Mouse (Mus musculus) gastrocnemius, adult 8-10 months (tissue): ENCODE measurements around the gene Ppp1r9a. TPM values are rescaled to one million over a fixed set of nuclear protein-coding genes. Genes with fewer than 3 reads are reported as not detected.

ENCODE experiments used
- DNase-seq, 2 experiments: peaks; one replicate each; pipeline ENCODE4 v3.0.0; 2022; ENCODE audit warnings: low spot score in 2 of 2
- total RNA-seq, 4 experiments: library from RNA; stranded (reverse); gene quantifications; 2 replicates each; pipeline ENCODE4 v1.2.4; 2022

Ppp1r9a gene
- total RNA-seq, 4 experiments from 2014 or later, result 0.63 to 1.9 (median 1.3) TPM

GRCm38 (mm10) chr6:5189507-5189906, 286.8 kb downstream of the Ppp1r9a start:
- DNase-seq, result no peak

DNA sequence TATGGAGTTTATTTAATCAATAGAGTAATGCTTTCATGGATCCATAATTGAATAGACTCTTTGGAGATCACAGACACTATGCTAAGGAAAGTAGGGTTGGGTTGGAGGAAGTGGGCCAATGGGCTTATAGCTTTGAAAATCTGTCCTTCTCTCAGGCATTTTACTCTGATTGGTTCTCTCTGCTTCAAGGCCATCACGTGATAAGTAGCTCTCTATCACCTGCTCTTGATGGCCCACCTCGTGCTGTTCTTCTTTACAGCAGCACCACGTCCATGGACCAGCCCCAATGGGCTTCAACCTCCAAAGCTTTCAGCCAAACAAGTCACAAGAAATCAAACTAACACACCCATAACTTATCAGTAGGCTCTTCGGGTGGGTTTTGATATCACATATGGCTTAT, 288.0 kb downstream of the Ppp1r9a start:
- DNase-seq, result no peak

DNA sequence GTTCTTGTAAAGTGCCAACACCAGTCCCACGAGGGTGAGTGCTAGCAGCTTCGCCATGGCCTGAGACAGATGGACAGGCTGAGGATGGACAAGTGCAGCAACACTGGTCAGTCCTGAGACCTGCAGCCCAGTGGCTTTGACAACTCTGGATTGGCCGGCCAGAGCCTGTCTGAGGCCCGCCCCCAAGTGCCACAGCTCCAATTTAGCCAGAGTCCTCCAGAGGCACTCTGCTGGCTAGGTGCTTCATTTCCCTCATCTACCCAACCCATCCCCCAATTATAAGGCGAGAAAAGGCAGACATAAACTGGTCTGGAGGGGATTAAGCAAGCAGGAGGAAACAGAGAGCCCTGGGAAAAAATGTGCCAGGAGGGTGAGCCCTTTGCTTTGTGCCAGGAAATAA, 291.0 kb downstream of the Ppp1r9a start, which contains the start of gene Pon1:
Pon1 (minus strand) TSS at position 254 of the 400 bp plus-strand sequence.
- no peak for DNase-seq

DNA sequence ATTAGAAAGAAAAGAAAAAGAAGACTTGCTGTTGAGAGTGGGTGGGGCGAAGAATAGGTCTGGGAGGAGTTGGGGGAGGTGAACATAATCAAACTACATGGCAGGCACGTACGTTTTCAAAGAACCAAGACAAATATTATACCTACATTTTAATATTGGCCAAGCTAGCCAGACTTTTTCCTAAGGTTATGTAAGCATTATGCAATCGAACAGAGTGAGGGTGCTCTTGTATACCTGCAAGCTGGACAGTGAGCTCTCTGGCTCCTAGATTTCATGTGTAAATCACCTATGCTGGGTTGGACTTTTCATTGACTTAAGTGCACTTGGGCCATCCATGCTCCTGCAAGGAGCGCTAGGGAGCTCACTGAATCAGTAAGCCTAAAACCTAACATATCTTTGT, 295.9 kb downstream of the Ppp1r9a start:
- DNase-seq, result no peak

DNA sequence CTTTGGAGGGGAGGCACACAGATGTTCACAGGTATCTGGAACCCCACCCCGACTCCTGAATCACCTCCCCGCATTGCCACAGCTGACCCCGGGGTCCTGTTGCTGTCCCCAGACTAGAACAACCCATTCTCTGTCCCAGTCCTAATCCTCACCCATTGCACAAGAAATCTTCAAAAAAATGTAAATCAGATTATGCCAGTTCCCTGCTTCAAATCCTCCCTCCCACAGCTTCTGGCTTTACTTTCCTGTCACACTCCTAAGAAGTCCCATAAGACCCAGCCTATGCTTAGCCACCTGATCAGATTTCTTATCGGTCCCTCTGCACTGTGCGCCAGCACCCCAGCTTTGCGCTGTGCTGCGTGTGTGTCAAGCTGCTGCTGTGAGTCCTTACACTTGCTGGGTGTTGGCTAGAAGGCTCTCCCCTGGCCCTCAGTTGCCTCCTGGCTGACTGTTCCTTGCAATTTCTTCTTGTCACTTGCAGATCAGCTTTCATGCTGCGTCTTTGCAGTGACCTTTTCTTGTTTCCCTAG, 296.7 kb downstream of the Ppp1r9a start:
- DNase-seq, result no peak

- DNase-seq, result no peak
These were observed 297.2 kb downstream of the Ppp1r9a start for GRCm38 (mm10) chr6:5199916-5200315.

GRCm38 (mm10) chr6:5207817-5208216, 305.1 kb downstream of the Ppp1r9a start:
- no peak for DNase-seq

Other genes starting within 250 kb of the Ppp1r9a start
- 1 to 10 TPM; 5.1 to 8.5 (median 6.9) TPM for gene Sgce, start 155.7 kb upstream of the Ppp1r9a start, total RNA-seq
- gene Peg10, start 155.6 kb upstream of the Ppp1r9a start, total RNA-seq, result 1 to 10 TPM in 2 of 4 experiments, under 1 TPM in 2; 0.94 to 1.2 (median 1.0) TPM